Mouse (Mus musculus) testis, adult 2 months (tissue): ENCODE results near the gene Tmem132d. TPM values are rescaled to one million over a fixed set of nuclear protein-coding genes. Genes with fewer than 3 reads are reported as not detected.

Experiments
- H3K27ac ChIP-seq: fragments of 200-500 bp; 2 replicates; pipeline ENCODE4 v1.5.1; 2012; ENCODE audit warnings: low read depth, low read length; ENCODE audit not compliant: control insufficient read depth, insufficient read depth
- H3K27me3 ChIP-seq: fragments of 200-500 bp; 2 replicates; pipeline ENCODE4 v1.6.1; 2012; ENCODE audit warnings: mild to moderate bottlenecking, low read length, moderate library complexity; ENCODE audit not compliant: control insufficient read depth, insufficient read depth
- H3K36me3 ChIP-seq: fragments of 200-500 bp; 2 replicates; pipeline ENCODE4 v1.6.1; 2012; ENCODE audit warnings: mild to moderate bottlenecking, low read length; ENCODE audit not compliant: control insufficient read depth, insufficient read depth
- H3K4me1 ChIP-seq: fragments of 200-500 bp; 2 replicates; pipeline ENCODE4 v1.6.1; 2012; ENCODE audit warnings: low read length; ENCODE audit not compliant: control insufficient read depth, insufficient read depth
- H3K4me3 ChIP-seq: fragments of 200-500 bp; 2 replicates; pipeline ENCODE4 v1.5.1; 2012; ENCODE audit warnings: low read depth, mild to moderate bottlenecking, low read length, moderate library complexity, mixed read lengths; ENCODE audit not compliant: control insufficient read depth
- CTCF ChIP-seq: fragments of 200-500 bp; IDR thresholded peaks from 2 replicates; pipeline ENCODE4 v1.5.1; 2012; ENCODE audit warnings: low read depth, mild to moderate bottlenecking, inconsistent platforms, low read length, moderate library complexity; ENCODE audit not compliant: control insufficient read depth, insufficient read depth, insufficient replicate concordance
- POLR2A ChIP-seq: fragments of 200-500 bp; IDR thresholded peaks from 2 replicates; pipeline ENCODE4 v1.6.1; 2012; ENCODE audit warnings: low read depth, mild to moderate bottlenecking, inconsistent platforms, low read length, moderate library complexity; ENCODE audit not compliant: control insufficient read depth
- polyA plus RNA-seq: library from polyadenylated mRNA; depleted of rRNA; stranded (reverse); fragments of >200 nt; gene quantifications from 2 replicates; pipeline ENCODE4 v1.2.3, GENCODE M21; 2012

The Tmem132d gene
- polyA plus RNA-seq, 1 experiment, result 0.04 TPM

GRCm38 (mm10) chr5:128233101-128233500 is 199.8 kb downstream of the Tmem132d start:
- no peaks in the 10 kb centered on the region for H3K27me3 ChIP-seq
- H3K27ac ChIP-seq, result no peak overlapping the region
- no peaks in the 10 kb centered on the region for H3K36me3 ChIP-seq
- no peaks in the 10 kb centered on the region for H3K4me1 ChIP-seq
- TF ChIP-seq CTCF (no peak), POLR2A (no peak)
- no peak overlapping the region for H3K4me3 ChIP-seq

DNA sequence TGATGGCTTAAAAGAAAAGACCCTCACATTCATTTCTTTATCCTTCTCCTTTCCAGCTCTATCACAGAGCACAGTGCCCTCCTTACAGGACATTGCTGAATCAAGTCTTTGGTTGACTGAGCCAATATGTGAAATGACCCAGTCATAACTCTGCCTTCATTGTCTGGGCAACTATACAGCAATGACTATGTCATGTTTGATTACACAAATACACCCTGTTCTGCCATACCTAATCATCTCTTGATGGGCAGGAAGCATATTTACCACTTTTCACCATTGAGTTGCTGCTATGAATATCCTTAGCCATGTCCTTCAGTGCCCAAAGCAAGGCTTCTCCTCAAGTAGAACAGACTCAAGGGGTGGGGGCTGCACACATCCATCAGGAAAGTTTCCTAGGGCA is 214.6 kb downstream of the Tmem132d start:
- Histone ChIP-seq H3K4me3 (no peak overlapping the region), H3K27ac (no peak overlapping the region), H3K4me1 (no peaks in the 10 kb centered on the region), H3K27me3 (no peaks in the 10 kb centered on the region), H3K36me3 (no peaks in the 10 kb centered on the region)
- TF ChIP-seq POLR2A, result no peak
- no peak for TF ChIP-seq CTCF

DNA sequence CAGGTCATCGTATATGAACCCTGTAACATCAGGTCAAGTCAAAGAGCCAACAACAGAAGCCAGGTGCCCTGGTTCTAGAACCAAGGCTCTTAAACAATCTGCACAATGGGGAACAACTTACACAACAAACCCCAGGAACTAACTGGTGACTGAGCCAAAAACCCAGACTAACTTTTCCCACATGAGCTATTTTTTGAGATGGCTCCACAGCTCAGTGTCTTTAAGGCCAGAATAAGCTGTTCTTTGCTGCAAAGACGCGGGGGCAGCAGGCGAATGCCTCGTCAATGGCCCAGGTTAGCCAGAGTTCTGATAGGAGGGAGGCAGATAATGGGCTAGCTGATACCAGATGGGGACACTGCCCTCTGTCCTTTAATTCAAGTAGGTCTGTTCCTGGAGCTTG is 221.8 kb downstream of the Tmem132d start:
- TF ChIP-seq CTCF, result no peak
- no peak for TF ChIP-seq POLR2A
- Histone ChIP-seq H3K27me3 (no peaks in the 10 kb centered on the region), H3K4me3 (no peak overlapping the region), H3K36me3 (no peaks in the 10 kb centered on the region), H3K4me1 (no peaks in the 10 kb centered on the region), H3K27ac (no peak overlapping the region)

GRCm38 (mm10) chr5:128205716-128206115 is 227.2 kb downstream of the Tmem132d start:
- H3K27ac ChIP-seq, result no peak overlapping the region
- H3K4me1 ChIP-seq, result no peaks in the 10 kb centered on the region
- H3K4me3 ChIP-seq, result no peak overlapping the region

GRCm38 (mm10) chr5:128204685-128205320 is 228.1 kb downstream of the Tmem132d start:
- no peak for TF ChIP-seq CTCF
- TF ChIP-seq POLR2A, result no peak
- Histone ChIP-seq H3K4me1 (no peaks in the 10 kb centered on the region), H3K27ac (no peak overlapping the region), H3K4me3 (no peak overlapping the region), H3K36me3 (no peaks in the 10 kb centered on the region), H3K27me3 (no peaks in the 10 kb centered on the region)

More at GRCm38 (mm10) chr5:128205716-128206115, 227.2 kb downstream of the Tmem132d start:
- H3K27me3 ChIP-seq, result no peaks in the 10 kb centered on the region
- TF ChIP-seq CTCF, result no peak
- TF ChIP-seq POLR2A, result no peak
- no peaks in the 10 kb centered on the region for H3K36me3 ChIP-seq

DNA sequence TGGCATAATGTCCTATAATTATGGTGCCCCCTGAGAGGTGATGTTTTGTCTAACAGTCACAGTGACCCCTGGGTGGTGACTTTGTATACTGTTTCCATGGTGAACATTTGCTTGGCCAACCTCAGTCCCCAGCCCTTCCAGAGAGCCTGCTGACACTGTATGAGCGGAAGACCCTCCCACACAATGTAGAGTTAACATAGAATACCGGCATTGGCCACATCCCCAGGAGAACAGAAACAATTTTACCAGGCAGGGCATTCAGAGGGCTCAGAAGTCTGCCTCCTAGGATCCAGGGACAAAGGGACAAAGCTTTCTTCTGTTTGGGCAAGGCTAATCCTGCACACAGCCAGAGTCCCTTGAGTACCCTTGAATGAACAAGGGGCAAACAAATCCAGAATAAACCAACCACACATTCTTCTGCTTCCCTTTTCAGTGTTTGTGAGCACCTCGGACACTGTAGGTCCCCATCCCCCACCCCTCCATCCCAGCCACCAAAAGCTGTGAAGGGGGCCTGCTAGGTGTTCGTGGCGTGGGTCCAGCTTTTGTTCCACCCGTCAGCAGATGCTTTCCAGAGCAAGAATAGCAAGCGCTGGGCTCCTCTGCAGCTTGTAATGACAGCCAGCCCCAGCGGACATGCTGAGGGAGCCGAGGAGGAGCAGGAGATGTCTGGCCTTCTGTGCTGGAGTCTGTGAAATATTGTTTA is 228.8 kb downstream of the Tmem132d start:
- H3K4me3 ChIP-seq, result no peak overlapping the region
- no peak for TF ChIP-seq POLR2A
- TF ChIP-seq CTCF, result no peak
- H3K36me3 ChIP-seq, result no peaks in the 10 kb centered on the region
- H3K27me3 ChIP-seq, result no peaks in the 10 kb centered on the region
- H3K27ac ChIP-seq, result no peak overlapping the region
- no peaks in the 10 kb centered on the region for H3K4me1 ChIP-seq

DNA sequence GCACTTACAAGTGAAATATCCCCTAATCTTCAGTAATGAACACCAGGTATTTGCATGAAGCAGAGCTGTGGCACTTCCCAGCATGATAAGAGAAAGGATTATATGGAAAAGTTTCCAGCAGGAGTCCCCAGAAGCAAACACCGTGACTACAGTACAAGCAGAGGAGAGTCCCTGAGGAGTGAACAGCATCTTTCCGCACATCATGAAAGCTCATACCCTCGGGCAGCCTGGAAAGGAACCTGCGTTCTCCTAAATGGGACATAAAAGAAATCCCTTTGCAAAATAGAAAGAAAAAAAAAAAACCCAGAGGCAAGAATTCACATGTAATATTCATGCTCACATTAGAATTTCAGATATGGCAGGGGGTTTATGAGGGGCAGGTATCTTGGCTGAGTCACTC is 238.8 kb downstream of the Tmem132d start:
- TF ChIP-seq CTCF (no peak), POLR2A (no peak)
- H3K36me3 ChIP-seq, result no peaks in the 10 kb centered on the region
- H3K27ac ChIP-seq, result no peak overlapping the region
- H3K4me3 ChIP-seq, result no peak overlapping the region
- no peaks in the 10 kb centered on the region for H3K27me3 ChIP-seq
- no peaks in the 10 kb centered on the region for H3K4me1 ChIP-seq

GRCm38 (mm10) chr5:128192485-128193055 is 240.3 kb downstream of the Tmem132d start:
- no peak for TF ChIP-seq CTCF
- TF ChIP-seq POLR2A, result no peak
- Histone ChIP-seq H3K27ac (no peak overlapping the region), H3K4me1 (no peaks in the 10 kb centered on the region), H3K36me3 (no peaks in the 10 kb centered on the region), H3K4me3 (no peak overlapping the region), H3K27me3 (no peaks in the 10 kb centered on the region)
